8 mouse cellular contexts compared by ENCODE assay signal in genomic region chr1:132191786-132192680, GRCm38 (mm10). TPM values are rescaled to one million over a fixed set of nuclear protein-coding genes. Genes with fewer than 3 reads are reported as not detected.
DNase-seq lines count a peak whose midpoint lies in the region; ATAC-seq and TF ChIP-seq lines count a peak whose summit lies in the region.

No protein-coding gene starts in this region.

- H3K9ac ChIP-seq in heart, postnatal 0 days (replicated peaks; ENCODE audit: low read depth, low read length), result no peak overlapping the region
- peak overlapping the region; percentile 100 for H3K9ac ChIP-seq in forebrain, embryonic 15.5 days (replicated peaks)
- peak overlapping the region; percentile 100 for H3K9ac ChIP-seq in midbrain, embryonic 13.5 days (replicated peaks)

- peaks cover 7% of the 10 kb centered on the region; the same call in 1 of the 2 replicates for H3K4me1 ChIP-seq in heart, postnatal 0 days (ENCODE audit: control insufficient read depth, insufficient read depth)
- H3K4me1 ChIP-seq in forebrain, embryonic 15.5 days, result peaks cover 62% of the 10 kb centered on the region
- H3K4me1 ChIP-seq in midbrain, embryonic 13.5 days (replicated peaks), result peaks cover 65% of the 10 kb centered on the region

- 10% methylated on average over 16 of the region's 16 CpGs for whole genome bisulfite sequencing in heart, postnatal 0 days
- WGBS in forebrain, embryonic 15.5 days, result 1% methylated on average over 16 of the region's 16 CpGs
- WGBS in midbrain, embryonic 13.5 days, result 2% methylated on average over 16 of the region's 16 CpGs

- TF ChIP-seq EP300 in heart, postnatal 0 days (IDR thresholded peaks at IDR 0.05; ENCODE audit: low read depth), result no peak

- no peak for ATAC-seq in heart, postnatal 0 days (ENCODE audit: insufficient read depth, low read depth)
- peak; percentile 45 for ATAC-seq in forebrain, embryonic 15.5 days (replicated peaks)
- peak; percentile 44 for ATAC-seq in midbrain, embryonic 13.5 days
- ATAC-seq in megakaryocyte, adult 5-6 weeks (ENCODE audit: poor library complexity, severe bottlenecking), result no peak

- no peak overlapping the region for H3K27ac ChIP-seq in heart, postnatal 0 days (ENCODE audit: low read depth)
- H3K27ac ChIP-seq in forebrain, embryonic 15.5 days (replicated peaks), result peak overlapping the region; percentile 99
- peak overlapping the region; percentile 100 for H3K27ac ChIP-seq in midbrain, embryonic 13.5 days

- H3K4me2 ChIP-seq in heart, postnatal 0 days (ENCODE audit: low read depth, low read length), result no peak overlapping the region
- H3K4me2 ChIP-seq in forebrain, embryonic 15.5 days (replicated peaks), result peak overlapping the region; percentile 65
- peak overlapping the region; percentile 90 for H3K4me2 ChIP-seq in midbrain, embryonic 13.5 days (replicated peaks)

- no peak for TF ChIP-seq CTCF in heart, postnatal 0 days (IDR thresholded peaks at IDR 0.05; ENCODE audit: low read depth)

- no peak for DNase-seq in heart, postnatal 0 days (ENCODE audit: low spot score)
- DNase-seq in heart, adult 9 months (ENCODE audit: low spot score in 2 of 2), result no peak
- DNase-seq in R1 (ENCODE audit: low read depth, low spot score) (peak; percentile 78), MN1 (ENCODE audit: low spot score) (no peak)
- DNase-seq in urinary bladder, postnatal 25 days (ENCODE audit: low spot score), result no peak

- H3K36me3 ChIP-seq in heart, postnatal 0 days (replicated peaks; ENCODE audit: control insufficient read depth, insufficient read depth, low read length), result no peaks in the 10 kb centered on the region
- H3K36me3 ChIP-seq in forebrain, embryonic 15.5 days, result no peaks in the 10 kb centered on the region
- no peaks in the 10 kb centered on the region for H3K36me3 ChIP-seq in midbrain, embryonic 13.5 days

- H3K9me3 ChIP-seq in heart, postnatal 0 days (replicated peaks; ENCODE audit: control insufficient read depth, low read length), result no peaks in the 10 kb centered on the region
- no peaks in the 10 kb centered on the region for H3K9me3 ChIP-seq in forebrain, embryonic 15.5 days
- no peaks in the 10 kb centered on the region for H3K9me3 ChIP-seq in midbrain, embryonic 13.5 days

- peak overlapping the region; percentile 58; the same call in 1 of the 2 replicates for H3K4me3 ChIP-seq in heart, postnatal 0 days (ENCODE audit: low read depth, low read length)
- peak overlapping the region; percentile 94 for H3K4me3 ChIP-seq in forebrain, embryonic 15.5 days
- peak overlapping the region; percentile 95 for H3K4me3 ChIP-seq in midbrain, embryonic 13.5 days (replicated peaks)

- peaks cover 88% of the 10 kb centered on the region for H3K27me3 ChIP-seq in heart, postnatal 0 days (ENCODE audit: control insufficient read depth, insufficient read depth, low read length)
- no peaks in the 10 kb centered on the region for H3K27me3 ChIP-seq in forebrain, embryonic 15.5 days
- 0 out of 2 replicates have a peak, but pooled peaks cover 5% of the 10 kb centered on the region for H3K27me3 ChIP-seq in midbrain, embryonic 13.5 days

RNA-seq across cellular contexts. Expression of gene AC124108.1, which starts 0.8 kb away (rescaled TPM):
- 0.39 TPM in 1 of 2 replicates, not detected in the other for total RNA-seq in heart, postnatal 0 days (2014; rRNA removed; ENCODE audit: low replicate concordance)
- polyA plus RNA-seq in heart, postnatal 0 days (2015; fragmentation: Nextera tagmentation; extraction: Ambion mirVana), result not detected in 2 replicates
- 2.5 and 2.8 TPM in 2 replicates for polyA plus RNA-seq in forebrain, embryonic 15.5 days (2015; fragmentation: Nextera tagmentation; extraction: Ambion mirVana)
- polyA plus RNA-seq in midbrain, embryonic 13.5 days (2015; fragmentation: Nextera tagmentation; extraction: Ambion mirVana), result 5.6 and 6.1 TPM in 2 replicates
- not detected in 2 replicates for total RNA-seq in megakaryocyte, adult 5-6 weeks (2015)
- not detected in 2 replicates for total RNA-seq in megakaryocyte, adult 5-6 weeks (2017)

RNA-seq across cellular contexts. Expression of gene Lemd1, which starts 0.8 kb away (rescaled TPM):
- total RNA-seq in heart, postnatal 0 days (2014; rRNA removed; ENCODE audit: low replicate concordance), result not detected in 2 replicates
- not detected in 2 replicates for polyA plus RNA-seq in heart, postnatal 0 days (2015; fragmentation: Nextera tagmentation; extraction: Ambion mirVana)
- polyA plus RNA-seq in forebrain, embryonic 15.5 days (2015; fragmentation: Nextera tagmentation; extraction: Ambion mirVana), result 13.9 and 16.2 TPM in 2 replicates
- polyA plus RNA-seq in midbrain, embryonic 13.5 days (2015; fragmentation: Nextera tagmentation; extraction: Ambion mirVana), result 19.5 and 22.5 TPM in 2 replicates
- not detected in 2 replicates for total RNA-seq in megakaryocyte, adult 5-6 weeks (2015)
- total RNA-seq in megakaryocyte, adult 5-6 weeks (2017), result not detected in 2 replicates

RNA-seq across cellular contexts. Expression of gene Gm10188, which starts 37.5 kb away (rescaled TPM):
- not detected in 2 replicates for total RNA-seq in heart, postnatal 0 days (2014; rRNA removed; ENCODE audit: low replicate concordance)
- not detected in 2 replicates for polyA plus RNA-seq in heart, postnatal 0 days (2015; fragmentation: Nextera tagmentation; extraction: Ambion mirVana)
- 0.56 and 0.60 TPM in 2 replicates for polyA plus RNA-seq in forebrain, embryonic 15.5 days (2015; fragmentation: Nextera tagmentation; extraction: Ambion mirVana)
- 0.58 and 1.1 TPM in 2 replicates for polyA plus RNA-seq in midbrain, embryonic 13.5 days (2015; fragmentation: Nextera tagmentation; extraction: Ambion mirVana)
- total RNA-seq in megakaryocyte, adult 5-6 weeks (2015), result not detected in 2 replicates
- not detected in 2 replicates for total RNA-seq in megakaryocyte, adult 5-6 weeks (2017)

RNA-seq across cellular contexts. Expression of gene Cdk18, which starts 52.5 kb away (rescaled TPM):
- 4.0 and 6.2 TPM in 2 replicates for total RNA-seq in heart, postnatal 0 days (2014; rRNA removed; ENCODE audit: low replicate concordance)
- 1.9 and 2.0 TPM in 2 replicates for polyA plus RNA-seq in heart, postnatal 0 days (2015; fragmentation: Nextera tagmentation; extraction: Ambion mirVana)
- polyA plus RNA-seq in forebrain, embryonic 15.5 days (2015; fragmentation: Nextera tagmentation; extraction: Ambion mirVana), result 0.18 and 0.69 TPM in 2 replicates
- 0.32 and 0.41 TPM in 2 replicates for polyA plus RNA-seq in midbrain, embryonic 13.5 days (2015; fragmentation: Nextera tagmentation; extraction: Ambion mirVana)
- total RNA-seq in megakaryocyte, adult 5-6 weeks (2015), result 0.14 TPM in 1 of 2 replicates, not detected in the other
- 0.04 TPM in 1 of 2 replicates, not detected in the other for total RNA-seq in megakaryocyte, adult 5-6 weeks (2017)

Comparison
In these comparisons a context has a peak if more than half of its experiments do, and no peak if none do; other contexts are left out.
1. ATAC-seq: peak in forebrain, embryonic 15.5 days (single experiment) and midbrain, embryonic 13.5 days (single experiment); none in heart, postnatal 0 days (single experiment) and megakaryocyte, adult 5-6 weeks (single experiment).
2. RNA of gene Lemd1, which starts 0.8 kb away (polyA plus RNA-seq): 19.5 to 22.5 TPM in midbrain, embryonic 13.5 days and 13.9 to 16.2 TPM in forebrain, embryonic 15.5 days; not detected in heart, postnatal 0 days; every median in the first group is over 10 times any median in the second.
3. Peak in every context shown above with its lines, with median percentiles within 50 percentile points of each other: H3K4me3 ChIP-seq.